In the genomic region with DNA sequence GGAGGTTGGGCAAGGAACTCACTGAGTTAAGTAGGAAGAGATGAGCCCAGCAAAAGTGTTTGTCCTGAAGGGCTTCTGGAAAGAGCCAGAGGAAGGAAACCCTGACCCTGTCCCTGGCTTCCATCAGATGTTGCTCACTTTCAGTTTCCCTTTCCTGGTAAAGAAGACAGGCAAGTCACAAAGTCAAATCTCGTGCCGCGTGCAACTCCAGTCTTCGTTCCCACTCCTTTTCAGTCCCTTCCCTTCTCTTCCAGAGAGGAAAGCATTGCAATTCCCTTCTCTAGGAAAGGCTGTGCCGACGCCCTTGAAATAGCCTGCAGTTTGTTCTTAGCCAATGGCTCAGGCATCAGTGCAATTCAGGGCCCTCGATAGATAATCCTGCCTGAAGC, we compare ENCODE assay signal across 10 mouse cellular contexts. TPM values are rescaled to one million over a fixed set of nuclear protein-coding genes. Genes with fewer than 3 reads are reported as not detected.
DNase-seq lines count a peak whose midpoint lies in the region; ATAC-seq lines count a peak whose summit lies in the region.
"Had no signal": no experiment of that assay in that cellular context is flagged by ENCODE, and none has a peak within 500 bp of the region (broad histone marks: within the 10 kb centered on the region; RNA-seq: fewer than 3 reads in every experiment).

No protein-coding gene starts in this region.

- ATAC-seq in lung, embryonic 16.5 days (ENCODE audit: low read depth) = peak; percentile 11
- ATAC-seq in activated CD4-positive, CD25-positive, alpha-beta regulatory T cell, adult 4 months = no peak
- no peak for ATAC-seq in monocyte, adult 5-6 weeks (replicated peaks; ENCODE audit: insufficient number of reproducible peaks, low FRiP score, low TSS enrichment, poor library complexity, severe bottlenecking)

- WGBS in lung, embryonic 16.5 days = 29% methylated on average over 7 of the region's 7 CpGs

- DNase-seq in ZHBTc4 (ENCODE audit: low read depth, low spot score) = peak; percentile 55
- peak; percentile 72 to 81 for DNase-seq in heart, adult 18-20 months
- peak; percentile 25 for DNase-seq in kidney, adult 18-20 months
- no peak for DNase-seq in right cerebral cortex, postnatal 14 days
- DNase-seq in frontal cortex, postnatal 14 days (ENCODE audit: low spot score in 2 of 2) = no peak

- H3K4me3 ChIP-seq in lung, embryonic 16.5 days (ENCODE audit: low read length) = no peak overlapping the region
- H3K4me3 ChIP-seq: embryonic facial prominence, embryonic 15.5 days; limb, embryonic 12.5 days had no signal

- peak overlapping the region; percentile 73 for H3K27ac ChIP-seq in lung, embryonic 16.5 days (ENCODE audit: low read length)
- H3K27ac ChIP-seq: embryonic facial prominence, embryonic 15.5 days; limb, embryonic 12.5 days had no signal

- H3K4me2 ChIP-seq in lung, embryonic 16.5 days (ENCODE audit: low read depth, low read length) = peak overlapping the region; percentile 30
- H3K4me2 ChIP-seq: embryonic facial prominence, embryonic 15.5 days; limb, embryonic 12.5 days had no signal

- H3K4me1 ChIP-seq in lung, embryonic 16.5 days (replicated peaks; ENCODE audit: control insufficient read depth, insufficient read depth, low read length) = peaks cover 11% of the 10 kb centered on the region

- H3K9ac ChIP-seq in lung, embryonic 16.5 days (ENCODE audit: low read length) = peak overlapping the region; percentile 3; the same call in 1 of the 2 replicates
- H3K9ac ChIP-seq: embryonic facial prominence, embryonic 15.5 days; limb, embryonic 12.5 days had no signal

- H3K36me3 ChIP-seq in lung, embryonic 16.5 days (ENCODE audit: control insufficient read depth, insufficient read depth, low read length) = peaks cover 4% of the 10 kb centered on the region

- H3K9me3 ChIP-seq in lung, embryonic 16.5 days (ENCODE audit: control insufficient read depth, low read length) = no peaks in the 10 kb centered on the region
- H3K9me3 ChIP-seq: embryonic facial prominence, embryonic 15.5 days; limb, embryonic 12.5 days had no signal

- no peaks in the 10 kb centered on the region for H3K27me3 ChIP-seq in lung, embryonic 16.5 days (ENCODE audit: control insufficient read depth, insufficient read depth, low read depth, low read length)
- H3K27me3 ChIP-seq: embryonic facial prominence, embryonic 15.5 days; limb, embryonic 12.5 days had no signal

RNA-seq across cellular contexts. Expression of a gene that starts 2.5 kb away (rescaled TPM):
- total RNA-seq in heart, adult 18-20 months (2021) = 10 to 100 TPM; 22.0 to 25.2 TPM
- polyA plus RNA-seq in lung, embryonic 16.5 days (2015; fragmentation: Nextera tagmentation; extraction: Ambion mirVana) = 41.5 and 42.7 TPM in 2 replicates
- 10 to 100 TPM; 31.6 to 42.7 TPM for polyA plus RNA-seq in activated CD4-positive, CD25-positive, alpha-beta regulatory T cell, adult 4 months (2017; shearing (Covaris generic))
- total RNA-seq in monocyte, adult 5-6 weeks (2017) = 39.4 to 49.1 TPM (median 39.6 TPM) in 3 replicates

RNA-seq across cellular contexts. Expression of a gene that starts 15.4 kb away (rescaled TPM):
- total RNA-seq in heart, adult 18-20 months (2021) = 10 to 100 TPM; 28.0 to 30.3 TPM
- 44.5 and 47.6 TPM in 2 replicates for polyA plus RNA-seq in lung, embryonic 16.5 days (2015; fragmentation: Nextera tagmentation; extraction: Ambion mirVana)
- 10 to 100 TPM; 35.2 to 38.5 TPM for polyA plus RNA-seq in activated CD4-positive, CD25-positive, alpha-beta regulatory T cell, adult 4 months (2017; shearing (Covaris generic))
- total RNA-seq in monocyte, adult 5-6 weeks (2017) = 12.5 to 30.2 TPM (median 29.2 TPM) in 3 replicates

Comparison
In these comparisons a context has a peak if more than half of its experiments do, and no peak if none do; other contexts are left out.
1. DNase-seq: peak in ZHBTc4 (single experiment), heart, adult 18-20 months (2 of 2) and kidney, adult 18-20 months (single experiment); none in right cerebral cortex, postnatal 14 days (single experiment) and frontal cortex, postnatal 14 days (0 of 2).